Mouse (Mus musculus) hematopoietic stem cell, adult 5-6 weeks (primary cell): ENCODE measurements around the gene Opcml. TPM values are rescaled to one million over a fixed set of nuclear protein-coding genes. Genes with fewer than 3 reads are reported as not detected.

Experiments used
- ATAC-seq, 2 experiments: fragments of 125-278 bp in 1 of 2; replicated peaks in 1 of 2; 2 replicates each; pipeline ENCODE4 v1.8.0; 2016 to 2017; ENCODE audit warnings: inconsistent platforms in 2 of 2, mild to moderate bottlenecking in 2 of 2, moderate number of reproducible peaks in 2 of 2, low read depth in 1 of 2, moderate TSS enrichment in 1 of 2; ENCODE audit not compliant: low FRiP score in 2 of 2, poor library complexity in 2 of 2, severe bottlenecking in 2 of 2, insufficient read depth in 1 of 2, low TSS enrichment in 1 of 2
- total RNA-seq: library from RNA; stranded (forward); fragments of 172-1452, 232-1000 nt; gene quantifications from 2 replicates; pipeline ENCODE4 v1.2.3, GENCODE M21; 2017

Gene Opcml
- total RNA-seq, 1 experiment from 2014 or later = not detected

DNA sequence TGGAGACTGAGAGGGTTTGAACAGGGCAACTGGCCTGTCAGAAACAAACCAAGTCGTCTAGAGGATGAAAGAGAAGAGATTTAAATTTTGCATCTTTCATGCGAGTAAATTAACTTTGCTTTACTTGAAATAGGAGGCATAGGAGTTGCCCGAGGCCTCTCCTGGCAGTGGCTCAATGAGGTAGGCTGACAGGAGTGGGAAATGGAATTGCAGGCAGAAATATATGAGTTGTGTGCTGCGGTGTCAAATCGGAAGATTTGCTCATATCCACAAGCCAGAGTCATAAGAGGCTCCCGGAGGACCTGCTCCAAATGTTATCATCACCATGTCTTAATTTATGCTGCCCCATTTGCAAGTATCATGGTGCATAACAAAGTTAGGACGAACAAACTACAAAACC is 391.3 kb downstream of the Opcml start:
- ATAC-seq = no peak

DNA sequence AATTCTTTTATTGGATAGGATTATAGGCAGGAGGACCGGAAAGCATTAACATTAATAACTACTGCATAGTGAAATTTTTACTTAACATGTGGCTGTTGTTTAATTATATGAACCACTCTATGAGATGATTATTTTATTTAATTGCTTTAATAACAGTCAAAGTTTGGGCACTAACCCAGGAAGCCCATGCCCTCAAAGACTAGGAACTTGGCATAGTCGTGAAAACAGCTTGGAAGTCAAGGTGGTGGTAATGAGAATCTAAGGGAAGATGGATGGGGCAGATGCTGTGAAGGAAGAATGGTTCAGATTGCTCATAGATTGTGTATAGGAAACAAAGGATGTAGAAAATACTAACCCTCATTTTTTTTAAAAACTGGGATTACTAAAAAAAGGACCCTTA is 399.7 kb downstream of the Opcml start:
- no peak for ATAC-seq

DNA sequence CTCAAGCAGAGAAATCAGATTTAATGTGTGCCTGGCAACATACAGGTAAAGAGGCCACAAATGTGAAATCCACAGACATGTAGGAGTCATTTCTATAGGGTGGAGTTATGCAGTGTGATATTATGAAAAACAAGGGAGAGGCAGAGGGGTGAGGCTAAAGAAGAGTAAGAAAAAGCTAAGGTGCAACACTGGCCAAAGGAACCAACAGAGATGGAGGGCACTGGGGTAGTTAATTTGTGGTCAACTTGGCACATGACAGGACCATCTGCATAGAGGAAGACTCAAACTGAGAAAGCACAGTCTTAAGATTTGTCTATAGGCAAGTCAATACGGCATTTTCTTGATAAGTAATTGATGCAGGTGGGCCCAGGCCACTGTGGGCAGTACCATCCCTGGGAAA is 400.2 kb downstream of the Opcml start:
- no peak for ATAC-seq

DNA sequence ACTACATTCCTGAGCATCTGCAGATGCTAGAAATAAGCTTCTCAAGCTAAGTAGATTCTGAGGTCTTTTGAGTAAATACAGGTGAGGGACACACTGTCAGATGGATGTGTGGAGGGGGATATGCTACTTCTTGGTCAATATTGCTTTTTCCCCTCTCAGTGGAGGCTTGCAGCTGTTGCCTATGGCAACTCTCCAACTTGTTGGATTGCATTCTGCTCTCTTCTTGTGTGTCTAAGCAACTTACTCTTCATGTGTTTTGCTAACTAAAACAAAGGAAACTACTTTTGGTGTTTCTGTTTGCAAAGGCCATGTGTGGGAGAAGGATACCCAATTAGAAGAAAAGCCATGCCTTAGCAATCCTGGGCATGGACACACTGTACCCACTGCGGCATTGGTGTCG is 406.0 kb downstream of the Opcml start:
- ATAC-seq = no peak

DNA sequence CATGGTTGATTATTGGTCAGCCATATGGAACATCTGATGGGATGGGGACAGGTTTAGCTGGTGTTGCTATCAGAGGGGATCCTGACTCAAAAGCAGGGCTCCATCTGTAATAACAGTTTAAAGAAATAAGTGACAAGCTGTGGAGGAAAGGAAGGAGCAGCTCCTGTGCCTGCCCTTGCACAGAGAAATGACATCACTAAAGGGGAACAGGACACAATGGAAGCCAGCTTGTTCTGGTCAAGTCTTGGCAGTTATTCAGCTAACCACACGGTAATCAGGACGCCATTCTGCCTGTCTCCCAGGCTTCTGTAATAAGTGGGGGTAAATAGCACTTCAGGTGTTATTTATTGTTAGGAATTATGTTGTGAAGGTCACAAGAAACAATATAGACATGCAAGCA is 406.5 kb downstream of the Opcml start:
- ATAC-seq = no peak

DNA sequence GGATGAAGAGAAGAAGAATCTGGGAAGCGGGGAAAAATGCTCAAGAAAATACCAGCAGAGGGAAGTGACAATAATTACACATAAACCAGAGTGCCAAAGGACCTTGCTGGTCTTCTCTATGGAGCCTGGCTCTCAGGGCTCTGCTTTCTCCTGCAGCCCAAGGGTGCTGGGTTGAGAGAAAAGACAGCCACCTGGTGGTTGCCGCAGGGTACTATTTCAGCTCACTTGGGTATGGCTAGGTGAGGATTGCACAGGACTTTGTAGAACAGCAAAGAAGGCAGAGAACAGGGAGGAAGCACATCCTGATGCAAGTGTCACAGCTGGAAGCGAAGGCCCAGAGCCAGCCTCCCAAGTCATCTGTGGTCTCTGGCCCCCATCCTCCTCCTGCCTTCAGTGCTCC is 407.1 kb downstream of the Opcml start:
- ATAC-seq = peak; percentile 62 to 65; a peak in 3 of 4 replicates

DNA sequence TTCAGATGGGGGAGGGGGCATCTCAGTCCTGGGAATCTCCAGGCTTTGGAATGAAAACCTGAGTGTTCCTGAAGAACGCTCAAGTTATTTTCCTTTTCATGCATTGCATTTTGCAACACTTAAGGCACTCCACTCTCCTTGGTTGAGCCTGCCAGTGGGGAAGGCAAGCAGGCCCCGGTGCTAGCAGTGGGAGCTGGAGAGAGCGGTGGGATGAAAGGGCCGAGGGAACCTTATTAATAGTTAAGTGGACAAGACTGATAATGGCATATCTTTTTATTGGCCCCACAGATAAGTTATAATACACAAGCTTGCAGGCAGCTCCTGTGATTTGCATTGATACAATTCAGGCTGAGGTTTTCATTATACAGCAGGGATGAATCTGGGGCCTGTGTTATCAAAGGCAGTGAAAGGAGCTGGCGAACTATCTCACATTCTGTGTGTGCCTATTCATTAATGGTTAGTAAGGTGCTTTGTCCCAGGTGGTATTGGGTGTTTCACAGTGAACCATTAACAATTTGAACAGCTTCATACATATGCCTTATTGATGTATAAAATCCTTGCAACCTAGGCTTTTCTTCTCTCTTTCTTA is 407.6 kb downstream of the Opcml start:
- no peak for ATAC-seq

DNA sequence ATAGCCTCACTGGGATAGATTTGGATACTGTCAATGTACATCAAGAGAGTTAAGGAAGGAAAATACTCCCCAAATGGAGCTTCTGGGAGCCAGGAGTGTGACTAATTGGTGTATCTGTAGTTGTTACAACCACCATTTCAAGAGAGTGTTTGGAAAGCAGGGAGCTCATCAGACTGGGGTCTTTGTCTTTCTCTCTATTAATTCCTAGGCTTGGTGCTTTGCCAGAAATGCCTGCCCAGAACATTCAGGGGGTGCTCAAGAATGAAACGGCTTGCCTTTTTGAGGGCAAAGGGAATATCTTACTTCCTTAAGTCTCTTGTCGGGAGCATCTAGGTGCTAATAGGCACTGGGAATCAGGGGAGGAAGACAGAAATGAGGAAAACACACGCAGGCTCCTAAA is 416.9 kb downstream of the Opcml start:
- ATAC-seq = no peak

DNA sequence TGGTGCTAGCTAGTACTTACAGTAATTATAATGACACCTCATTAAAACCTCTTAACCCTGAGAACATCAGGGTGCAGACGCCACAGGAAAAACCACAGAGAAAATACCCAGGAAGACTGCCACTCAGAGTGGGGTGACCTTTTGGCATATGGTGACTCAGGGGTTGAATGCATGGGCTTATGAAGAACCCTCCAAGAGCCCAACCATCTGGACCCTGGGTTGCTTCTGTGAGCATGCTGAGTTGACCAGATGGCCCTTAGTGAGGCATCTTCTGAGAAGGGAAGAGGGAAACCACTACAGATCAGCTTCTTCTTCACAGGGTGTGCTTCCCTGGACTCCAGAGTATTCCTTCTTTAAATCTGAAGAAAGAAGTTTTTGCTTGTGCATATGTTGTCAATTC is 418.1 kb downstream of the Opcml start:
- no peak for ATAC-seq

DNA sequence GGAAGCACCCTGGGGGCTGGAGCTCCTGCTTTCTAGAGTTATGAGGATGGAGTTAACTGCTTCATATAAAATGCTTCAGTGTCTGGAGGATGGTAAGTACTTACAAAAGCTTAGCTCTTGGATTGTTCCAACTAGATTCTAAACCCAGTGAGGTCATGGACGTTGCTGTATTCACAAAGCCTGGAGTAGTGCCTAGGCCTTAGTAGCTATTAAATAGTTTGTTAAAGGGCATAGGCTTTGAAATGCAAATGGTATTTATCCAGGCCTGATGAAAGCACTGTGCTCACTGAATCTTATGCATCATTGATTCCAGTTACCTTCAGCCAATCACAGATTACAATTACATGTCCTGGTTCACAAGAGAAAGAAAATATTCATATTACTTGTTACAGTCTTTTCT is 421.3 kb downstream of the Opcml start:
- ATAC-seq = no peak

DNA sequence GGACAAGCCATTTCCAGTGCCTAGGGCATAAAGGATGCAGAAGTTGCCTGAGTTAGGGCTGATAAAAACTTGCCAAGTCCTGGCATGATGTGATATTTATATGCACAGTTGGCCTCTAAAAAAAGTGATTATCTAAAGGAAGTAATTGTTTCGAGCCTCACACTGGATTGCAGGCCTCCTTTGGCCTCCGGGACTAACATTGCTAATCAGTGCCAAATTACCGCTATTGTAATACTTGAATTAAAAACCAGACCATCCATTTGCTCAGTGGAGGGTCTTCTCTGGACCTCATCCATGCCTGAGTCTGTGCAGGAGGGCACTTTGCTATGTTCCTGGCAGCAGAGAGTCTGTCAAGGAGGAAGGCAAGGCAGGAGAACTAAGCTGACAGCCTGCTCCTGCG is 423.3 kb downstream of the Opcml start:
- peak in 1 of 2 experiments; percentile 32; a peak in 1 of 4 replicates for ATAC-seq

DNA sequence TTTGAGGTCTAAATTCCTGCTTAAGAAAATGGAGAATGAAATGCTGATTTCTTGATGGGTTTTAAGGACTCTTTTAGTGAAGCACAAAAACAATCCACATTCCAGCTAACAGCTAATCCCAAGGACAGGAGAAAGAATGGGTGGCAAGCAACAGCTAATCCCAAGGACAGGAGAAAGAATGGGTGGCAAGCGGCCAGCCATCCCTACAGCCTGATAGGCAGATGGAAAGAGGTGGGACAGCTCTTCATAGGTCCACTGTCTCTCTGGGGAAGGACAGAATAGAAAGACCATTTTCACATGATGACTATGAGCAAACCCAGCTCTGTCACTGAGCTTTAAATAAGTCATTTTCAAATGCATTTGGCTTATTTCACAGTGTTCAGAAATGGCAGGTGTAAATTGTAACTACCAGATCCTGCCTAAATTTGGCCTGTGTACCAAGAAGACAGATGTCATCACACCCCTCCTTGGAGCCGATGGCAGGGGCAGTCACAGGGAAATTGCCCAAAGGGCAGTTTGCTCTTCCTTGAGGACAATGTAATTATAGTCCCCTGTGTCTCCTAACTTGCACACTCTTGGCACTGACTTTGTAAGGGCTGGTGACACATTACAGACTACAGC is 427.6 kb downstream of the Opcml start:
- ATAC-seq = no peak

DNA sequence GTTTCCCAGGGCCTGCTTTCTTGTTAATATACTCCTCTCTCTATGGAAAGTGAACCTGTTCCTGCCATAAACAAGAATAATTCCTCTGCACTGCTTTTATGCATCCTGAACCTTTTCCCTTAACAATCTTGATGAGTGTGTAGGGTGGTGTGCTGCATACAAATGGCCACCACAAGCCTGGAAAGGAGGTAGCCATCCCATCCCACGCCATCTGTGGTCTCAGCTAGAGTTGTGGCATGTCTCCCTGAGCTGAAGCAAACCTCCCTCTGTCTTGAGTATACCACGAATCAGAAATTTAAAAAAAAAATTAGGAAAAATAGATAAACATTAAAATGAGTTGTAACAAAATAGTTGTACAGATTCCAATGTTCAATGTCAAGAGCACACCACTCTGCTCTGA is 432.2 kb downstream of the Opcml start:
- ATAC-seq = no peak

DNA sequence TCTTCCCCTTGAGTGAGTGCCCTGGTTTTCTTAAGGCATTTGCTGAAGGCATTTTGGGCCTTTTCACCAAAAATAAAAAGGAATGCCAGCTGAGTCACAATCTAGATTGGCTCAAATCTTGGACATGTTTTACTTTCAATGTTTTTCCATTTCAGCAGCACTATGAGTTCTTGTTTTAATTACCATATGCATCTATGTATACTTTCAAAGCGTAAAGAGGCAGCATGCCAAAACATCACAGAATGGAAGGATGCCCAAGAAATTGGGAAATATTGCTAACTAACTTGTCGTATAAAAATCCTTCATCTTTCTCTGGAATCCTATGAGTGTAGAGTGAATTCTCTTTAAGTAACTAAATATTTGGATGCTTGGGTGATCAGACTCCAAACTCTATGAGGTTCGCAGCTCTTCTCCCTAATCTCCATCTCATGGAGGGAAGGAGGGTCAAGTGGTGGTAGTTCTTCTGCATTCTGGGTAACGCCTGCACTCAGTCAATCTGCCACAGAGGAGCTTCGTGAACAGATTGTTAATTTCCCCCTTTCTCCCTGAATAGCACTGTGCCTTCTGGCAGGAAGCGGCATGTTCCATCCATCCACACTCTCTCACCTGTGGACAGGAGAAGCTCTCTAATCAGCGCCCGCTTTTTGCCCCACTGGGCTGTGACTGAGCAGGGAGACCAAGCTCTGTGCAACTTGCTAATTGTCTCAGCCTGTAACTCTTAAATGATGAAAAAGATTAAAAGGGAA is 435.4 kb downstream of the Opcml start:
- ATAC-seq = no peak

DNA sequence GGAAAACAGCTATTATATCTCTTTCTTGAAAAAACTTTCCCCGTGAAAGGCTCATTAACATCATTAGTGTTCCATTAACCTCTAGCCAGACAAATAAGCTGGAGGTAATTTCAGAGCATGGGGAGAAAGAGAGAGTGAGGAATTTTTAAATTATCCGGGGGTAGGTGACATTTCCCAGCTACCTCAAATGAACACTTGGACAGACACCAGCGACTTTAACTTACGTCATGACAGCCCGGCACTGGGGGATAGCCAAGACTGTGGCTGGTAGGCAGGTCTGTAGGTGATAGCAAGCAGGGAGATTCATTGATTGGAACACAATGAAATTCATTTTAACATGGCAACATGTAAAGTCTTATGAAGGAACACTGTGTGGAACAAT is 436.0 kb downstream of the Opcml start:
- ATAC-seq = no peak

DNA sequence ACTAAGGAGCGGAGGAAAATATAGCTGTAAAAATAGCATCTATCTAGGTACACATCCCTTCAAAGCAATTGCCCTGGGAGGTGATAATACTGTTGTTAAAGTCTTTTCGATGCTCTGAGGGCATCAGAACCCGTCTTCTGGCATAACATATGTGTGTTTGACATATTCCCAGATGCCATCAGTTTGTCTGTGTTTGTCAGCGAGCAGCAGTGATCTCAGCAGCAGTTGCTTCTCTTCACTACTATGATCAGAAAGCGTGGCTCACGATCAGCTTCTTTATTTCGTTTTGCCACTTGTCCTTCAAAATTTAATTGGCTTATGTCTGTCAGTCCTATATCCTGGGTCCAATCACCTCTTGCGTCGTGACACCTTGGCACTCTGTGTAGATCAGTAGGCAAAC is 447.9 kb downstream of the Opcml start:
- ATAC-seq = no peak

DNA sequence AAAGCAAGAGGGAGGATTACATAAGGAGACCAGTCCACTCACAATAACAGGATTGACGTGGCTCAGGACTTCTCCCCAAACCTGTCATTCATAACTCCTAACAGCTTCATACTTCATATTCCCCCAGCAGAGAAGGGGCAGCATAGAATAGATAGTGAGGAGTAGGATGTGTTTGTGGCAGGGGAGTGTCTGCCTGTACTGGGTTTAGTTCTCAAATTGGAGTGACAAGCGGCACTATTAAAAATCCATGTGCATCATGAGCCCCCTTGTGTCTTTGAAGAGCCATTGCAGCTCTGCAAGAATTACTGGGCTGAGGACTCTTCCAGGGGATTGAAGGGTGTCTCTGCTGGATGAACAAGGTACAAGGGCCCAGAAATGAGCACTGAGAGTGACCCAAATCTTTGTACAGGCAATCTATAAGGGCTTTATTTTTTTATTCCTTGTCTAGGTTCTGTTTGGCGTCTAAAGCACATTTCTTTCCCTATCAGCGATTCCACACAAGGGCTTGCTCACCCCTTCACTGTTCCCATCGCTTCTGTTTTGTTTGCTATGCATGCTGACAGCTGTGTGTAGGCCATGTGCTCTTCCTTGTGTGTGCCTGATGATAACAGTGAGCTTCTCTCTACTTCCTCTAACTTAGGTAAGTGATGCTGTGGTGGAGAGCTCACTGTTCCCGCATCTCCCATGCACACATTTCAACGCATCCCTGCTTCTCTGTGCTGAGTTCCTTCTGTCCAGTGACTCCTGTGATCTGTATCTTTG is 457.3 kb downstream of the Opcml start:
- ATAC-seq = peak; percentile 42 to 48; a peak in 1 of 4 replicates

DNA sequence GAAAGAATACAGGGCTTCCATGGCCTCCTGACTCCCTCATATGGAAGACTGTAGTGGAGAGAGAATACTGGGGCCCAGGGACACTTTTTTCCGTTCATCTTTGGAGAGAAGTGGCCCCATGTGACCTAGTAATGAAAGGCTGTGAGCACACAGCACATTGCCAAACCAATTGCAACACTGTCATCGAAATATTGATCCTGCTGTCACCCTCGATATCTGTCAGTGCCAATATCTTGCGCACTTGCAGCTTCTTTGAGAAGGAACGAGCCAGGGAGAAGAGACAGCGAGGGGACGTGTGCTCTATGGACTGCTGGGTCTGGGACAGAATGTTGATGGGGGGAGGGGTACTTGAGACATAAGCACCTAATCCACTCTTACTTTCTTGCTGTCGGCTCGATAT is 460.8 kb downstream of the Opcml start:
- no peak for ATAC-seq
